Mouse (Mus musculus) liver, adult (tissue): Measurements from ENCODE around the gene 2310011J03Rik.

Experiments used
- GATA4 ChIP-seq: IDR thresholded peaks from 2 replicates; pipeline ENCODE4 v1.6.1; 2014; ENCODE audit warnings: mild to moderate bottlenecking, low read length; ENCODE audit not compliant: insufficient replicate concordance

2310011J03Rik gene

DNA sequence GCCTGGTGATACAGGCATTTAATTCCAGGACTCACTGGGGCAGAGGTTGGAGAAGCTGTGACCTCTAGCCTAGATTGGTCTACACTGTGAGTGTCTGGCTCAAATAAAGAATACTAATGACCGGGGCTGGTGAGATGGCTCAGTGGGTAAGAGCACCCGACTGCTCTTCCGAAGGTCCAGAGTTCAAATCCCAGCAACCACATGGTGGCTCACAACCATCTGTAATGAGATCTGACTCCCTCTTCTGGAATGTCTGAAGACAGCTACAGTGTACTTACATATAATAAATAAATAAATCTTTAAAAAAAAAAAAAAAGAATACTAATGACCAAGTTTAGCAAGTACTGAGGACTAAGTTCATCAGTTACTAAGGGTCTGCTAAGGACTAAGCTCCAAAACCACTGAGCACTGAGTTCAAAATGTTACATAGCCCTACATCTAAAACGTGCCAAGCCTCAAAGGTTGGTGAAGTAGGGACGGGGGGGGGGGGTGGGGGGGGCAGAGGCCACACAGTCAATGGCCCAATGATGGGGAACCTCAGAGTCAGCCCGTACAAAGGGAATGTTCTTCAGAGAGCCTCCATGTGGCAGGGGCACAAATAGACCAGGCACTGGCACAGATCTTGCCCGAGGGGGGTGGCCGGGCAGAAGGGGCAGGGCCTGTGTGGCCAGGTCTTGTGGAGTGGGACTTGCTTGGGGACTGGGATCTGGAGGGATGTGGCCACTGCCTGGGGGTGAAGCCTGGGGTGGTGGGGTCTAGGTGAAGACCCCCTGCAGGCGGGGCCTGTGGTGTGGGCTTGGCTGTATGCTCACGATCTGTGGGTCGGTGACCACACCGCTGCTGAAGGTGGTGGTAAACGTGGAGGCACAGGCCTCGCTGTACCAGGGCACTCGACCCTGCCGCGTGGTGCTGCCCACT, 4.0 kb upstream of the 2310011J03Rik start:
- no peak for TF ChIP-seq GATA4

DNA sequence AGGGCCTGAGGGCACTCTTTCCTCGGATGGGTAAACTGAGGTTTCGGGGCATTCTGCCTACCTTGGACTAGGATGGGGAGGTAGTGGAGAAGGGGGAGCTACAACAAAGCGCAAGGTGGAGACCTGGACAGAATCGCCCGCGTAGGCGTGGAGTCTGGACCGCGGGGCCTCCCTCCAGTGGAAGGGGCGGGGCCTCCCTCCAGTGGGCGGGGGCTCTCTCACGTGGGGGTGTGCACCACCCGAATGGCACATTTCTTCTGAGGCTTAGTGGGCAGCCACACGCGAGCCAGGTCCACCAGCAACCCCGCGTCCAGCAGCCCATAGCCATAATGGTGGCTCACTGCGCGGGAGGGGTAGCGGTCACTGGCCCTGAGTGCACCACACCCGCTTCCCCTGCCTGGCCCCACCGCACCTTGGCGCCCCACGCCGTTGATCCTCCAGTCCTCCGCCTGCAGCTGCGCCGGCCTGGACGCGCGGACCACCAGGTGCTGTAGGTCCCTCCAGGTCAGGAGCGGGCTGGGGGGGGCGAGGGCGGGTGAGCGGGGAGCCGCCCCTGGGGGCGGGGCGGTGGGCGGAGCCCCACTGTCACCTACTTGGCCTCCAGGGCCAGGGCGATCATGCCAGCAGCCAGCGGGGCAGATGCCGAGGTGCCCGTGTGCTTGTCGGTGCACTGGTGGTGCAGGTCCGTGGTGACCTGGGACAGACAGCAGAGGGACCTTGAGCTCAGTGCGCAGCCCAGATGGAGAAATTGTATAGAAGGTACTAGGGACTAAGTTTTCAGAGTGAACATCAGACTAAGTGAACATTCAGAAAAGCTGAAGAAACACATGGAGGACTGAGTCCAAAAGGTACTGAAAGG, 3.2 kb upstream of the 2310011J03Rik start:
- TF ChIP-seq GATA4 = no peak

DNA sequence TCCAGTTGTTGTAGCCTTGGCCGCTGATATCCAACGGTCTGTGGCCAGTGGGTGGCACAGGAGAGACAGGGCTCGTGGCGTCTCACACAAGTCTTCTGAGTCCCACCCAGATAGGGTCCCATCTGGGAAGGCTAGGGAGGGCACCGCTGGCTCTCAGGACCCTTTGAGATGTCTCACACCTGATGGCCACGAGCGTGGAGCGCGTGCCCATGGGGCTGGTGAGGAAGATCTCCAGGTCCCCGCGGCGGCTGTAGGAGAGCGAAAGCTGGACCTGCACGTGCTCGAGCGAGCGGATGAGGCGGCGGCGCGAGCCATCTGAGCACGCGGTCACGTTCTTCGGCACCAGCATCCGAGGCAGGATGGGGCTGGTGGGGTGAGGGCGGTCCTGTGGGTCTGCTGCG, 2.5 kb upstream of the 2310011J03Rik start:
- TF ChIP-seq GATA4 = no peak

DNA sequence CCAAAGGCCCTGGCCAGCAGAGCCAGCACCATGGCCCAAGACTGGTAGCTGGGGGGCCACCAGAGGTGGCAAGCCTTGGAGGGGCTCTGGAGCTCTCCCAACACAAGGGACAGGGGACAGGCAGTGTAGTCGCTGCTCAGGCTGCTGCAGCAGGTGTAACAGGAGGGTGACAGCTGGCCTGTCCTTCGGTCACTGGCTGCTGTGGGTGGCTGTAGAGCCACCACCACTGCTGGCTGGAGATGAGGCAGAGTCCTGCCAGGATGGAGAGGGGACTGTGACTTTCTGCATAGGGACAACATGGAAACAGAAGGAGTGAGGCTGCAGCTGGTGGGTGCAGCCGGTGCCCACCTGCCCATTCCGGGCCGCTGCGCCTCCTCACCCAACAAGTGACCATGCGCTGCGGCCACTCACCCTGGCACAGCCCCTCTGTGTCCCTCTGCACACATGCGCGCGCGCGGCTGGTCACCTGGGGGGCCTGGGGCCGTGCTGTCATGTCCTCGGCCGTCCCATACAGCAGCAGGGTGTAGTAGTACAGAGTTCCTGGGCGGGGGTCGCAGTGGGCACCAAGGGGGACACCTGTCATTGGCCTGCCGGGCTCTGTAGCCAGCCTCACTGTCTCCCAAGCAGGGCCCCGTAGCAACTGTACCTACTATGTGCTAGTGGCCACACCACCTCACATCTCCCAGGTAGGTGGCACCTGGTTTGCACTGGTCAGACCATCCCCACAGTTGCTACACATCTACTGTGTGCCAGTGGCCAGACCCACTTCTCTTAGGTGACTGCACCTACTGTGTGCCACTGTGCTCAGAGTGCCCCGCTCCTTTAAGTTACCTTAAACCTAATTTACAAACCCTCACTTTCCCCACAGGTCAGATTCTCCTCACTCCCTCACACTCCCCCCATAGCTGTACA, 1.6 kb upstream of the 2310011J03Rik start:
- TF ChIP-seq GATA4 = no peak

DNA sequence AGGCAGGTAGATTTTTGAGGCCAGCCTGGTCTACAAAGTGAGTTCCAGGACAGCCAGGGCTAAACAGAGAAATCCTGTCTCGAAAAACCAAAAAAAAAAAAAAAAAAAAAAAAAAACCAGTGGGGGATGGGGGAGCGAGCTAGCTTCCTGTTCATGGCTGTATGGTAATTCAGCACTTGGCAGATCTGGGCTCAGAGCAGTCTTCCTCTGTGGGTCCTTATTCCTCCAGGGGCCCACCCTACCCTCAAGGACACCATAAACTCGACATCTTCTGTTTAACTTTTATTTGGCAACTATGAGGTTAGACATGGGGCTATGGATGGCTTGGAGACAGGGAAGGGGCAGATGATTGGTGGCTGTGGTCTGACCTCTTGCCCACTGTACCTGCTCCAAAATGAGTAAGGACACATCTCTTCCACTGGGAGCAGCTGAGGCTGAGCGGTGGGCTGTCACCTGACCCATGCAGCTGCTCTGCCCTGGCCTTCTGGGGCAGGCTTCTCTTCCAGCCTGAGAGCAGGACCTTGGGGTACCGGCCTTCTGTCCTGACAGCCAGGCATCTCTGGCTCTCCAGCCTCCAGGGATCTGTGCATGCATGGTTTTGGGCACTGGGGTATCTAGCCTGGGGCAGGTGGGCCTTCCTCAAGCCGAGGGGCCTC, 805 bp upstream of the 2310011J03Rik start:
- no peak for TF ChIP-seq GATA4

DNA sequence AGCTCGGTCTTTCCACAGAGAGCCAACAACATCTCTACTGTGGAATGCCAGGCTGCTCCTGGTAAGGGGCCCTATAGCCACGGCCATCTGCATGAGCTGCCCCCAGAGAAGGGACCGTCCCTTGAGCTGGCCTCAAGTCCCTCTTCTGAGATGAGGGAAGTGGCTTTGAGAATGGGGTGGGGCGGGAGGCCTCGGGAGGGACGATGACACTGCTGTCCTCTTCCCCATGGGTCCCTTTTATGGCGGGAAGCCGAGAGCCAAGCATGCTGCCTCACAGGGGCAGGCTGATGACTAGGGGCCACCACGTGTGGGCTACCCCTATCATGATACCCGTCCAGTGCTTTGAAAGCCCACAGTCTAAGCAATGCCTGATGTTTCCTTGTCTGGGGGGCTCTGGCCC, 3.3 kb downstream of the 2310011J03Rik start:
- TF ChIP-seq GATA4 = no peak

DNA sequence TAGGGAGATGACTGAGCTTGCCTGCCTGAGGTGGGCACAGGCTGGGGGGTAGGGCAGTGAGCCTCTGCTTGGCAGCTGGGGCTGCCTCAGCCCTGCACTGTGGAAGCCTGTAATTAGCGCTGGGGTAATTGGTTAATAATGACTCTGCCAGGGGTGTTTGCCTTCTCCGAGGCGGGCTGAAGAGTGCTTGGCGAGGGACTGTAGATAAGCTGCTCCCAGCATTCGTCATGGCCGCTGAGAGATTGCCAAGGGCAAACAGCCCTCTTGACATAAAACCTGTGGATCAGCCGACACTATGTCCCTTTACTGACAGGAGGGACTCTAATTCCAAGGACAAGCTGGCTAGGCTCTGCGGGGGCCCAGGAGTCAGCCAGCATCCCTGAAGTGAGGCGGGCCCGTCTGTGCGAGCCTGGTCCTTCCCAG, 4.0 kb downstream of the 2310011J03Rik start:
- TF ChIP-seq GATA4 = no peak

DNA sequence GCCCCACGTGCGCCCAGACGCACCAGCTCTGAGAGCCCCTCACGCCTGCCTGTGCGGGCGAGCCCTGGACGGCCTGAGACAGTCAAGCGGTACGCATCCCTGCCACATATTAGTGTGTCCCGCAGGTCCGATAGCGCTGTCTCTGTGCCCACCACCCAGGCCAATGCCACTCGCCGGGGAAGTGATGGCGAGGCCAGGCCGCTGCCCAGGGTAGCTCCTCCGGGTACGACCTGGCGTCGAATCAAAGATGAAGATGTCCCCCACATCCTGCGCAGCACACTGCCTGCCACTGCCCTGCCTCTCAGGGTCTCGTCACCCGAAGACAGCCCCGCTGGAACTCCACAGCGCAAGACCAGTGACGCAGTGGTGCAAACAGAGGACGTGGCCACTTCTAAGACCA, 5.0 kb downstream of the 2310011J03Rik start:
- TF ChIP-seq GATA4 = no peak

DNA sequence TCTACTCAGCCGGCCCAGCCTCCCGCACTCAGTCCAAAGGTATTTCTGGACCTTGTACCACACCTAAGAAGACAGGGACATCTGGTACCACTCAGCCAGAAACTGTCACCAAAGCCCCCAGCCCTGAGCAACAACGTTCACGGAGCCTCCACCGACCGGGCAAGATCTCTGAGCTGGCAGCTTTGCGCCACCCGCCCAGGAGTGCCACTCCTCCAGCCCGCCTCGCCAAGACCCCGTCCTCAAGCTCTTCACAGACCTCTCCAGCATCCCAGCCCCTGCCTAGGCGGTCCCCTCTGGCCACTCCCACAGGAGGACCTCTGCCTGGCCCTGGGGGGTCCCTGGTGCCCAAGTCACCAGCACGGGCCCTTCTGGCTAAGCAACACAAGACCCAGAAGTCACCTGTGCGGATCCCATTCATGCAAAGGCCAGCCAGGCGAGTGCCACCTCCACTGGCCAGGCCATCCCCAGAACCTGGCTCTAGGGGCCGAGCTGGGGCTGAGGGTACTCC, 5.8 kb downstream of the 2310011J03Rik start:
- no peak for TF ChIP-seq GATA4

DNA sequence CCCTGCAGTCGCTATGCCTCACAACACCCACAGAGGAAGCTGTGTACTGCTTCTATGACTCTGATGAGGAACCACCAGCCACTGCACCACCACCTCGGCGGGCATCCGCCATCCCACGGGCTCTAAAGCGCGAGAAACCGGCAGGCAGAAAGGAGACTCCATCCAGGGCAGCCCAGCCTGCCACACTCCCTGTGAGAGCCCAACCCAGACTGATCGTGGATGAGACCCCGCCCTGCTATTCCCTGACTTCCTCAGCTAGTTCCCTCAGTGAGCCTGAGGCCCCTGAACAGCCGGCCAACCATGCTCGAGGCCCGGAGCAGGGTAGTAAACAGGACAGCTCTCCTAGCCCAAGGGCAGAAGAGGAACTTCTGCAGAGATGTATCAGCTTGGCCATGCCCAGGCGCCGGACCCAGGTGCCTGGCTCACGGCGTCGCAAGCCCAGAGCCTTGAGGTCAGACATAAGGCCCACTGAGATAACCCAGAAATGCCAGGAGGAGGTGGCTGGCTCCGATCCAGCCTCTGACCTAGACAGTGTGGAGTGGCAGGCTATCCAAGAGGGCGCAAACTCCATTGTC, 6.6 kb downstream of the 2310011J03Rik start:
- TF ChIP-seq GATA4 = no peak

DNA sequence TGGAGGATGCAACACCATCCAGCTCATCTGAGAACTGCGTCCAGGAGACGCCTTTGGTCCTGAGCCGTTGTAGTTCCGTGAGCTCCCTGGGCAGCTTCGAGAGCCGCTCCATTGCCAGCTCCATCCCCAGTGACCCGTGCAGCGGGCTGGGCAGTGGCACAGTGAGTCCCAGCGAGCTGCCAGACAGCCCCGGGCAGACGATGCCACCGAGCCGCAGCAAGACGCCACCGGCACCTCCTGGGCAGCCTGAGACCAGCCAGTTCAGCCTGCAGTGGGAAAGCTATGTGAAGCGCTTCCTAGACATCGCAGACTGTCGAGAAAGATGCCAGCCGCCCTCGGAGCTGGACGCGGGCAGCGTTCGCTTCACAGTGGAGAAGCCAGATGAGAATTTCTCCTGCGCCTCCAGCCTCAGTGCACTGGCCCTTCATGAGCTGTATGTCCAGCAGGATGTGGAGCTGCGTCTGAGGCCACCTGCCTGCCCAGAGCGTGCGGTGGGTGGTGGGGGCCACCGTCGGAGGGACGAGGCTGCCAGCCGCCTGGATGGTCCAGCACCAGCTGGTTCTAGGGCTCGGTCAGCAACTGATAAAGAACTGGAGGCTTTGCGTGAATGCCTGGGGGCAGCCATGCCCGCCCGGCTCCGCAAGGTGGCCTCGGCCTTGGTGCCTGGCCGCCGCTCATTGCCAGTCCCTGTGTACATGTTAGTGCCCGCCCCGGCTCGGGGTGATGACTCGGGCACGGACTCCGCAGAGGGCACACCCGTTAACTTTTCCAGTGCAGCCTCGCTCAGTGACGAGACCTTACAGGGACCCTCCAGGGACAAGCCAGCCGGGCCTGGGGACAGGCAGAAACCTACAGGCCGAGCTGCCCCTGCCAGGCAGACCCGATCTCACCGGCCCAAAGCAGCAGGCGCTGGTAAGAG, 7.5 kb downstream of the 2310011J03Rik start:
- no peak for TF ChIP-seq GATA4

DNA sequence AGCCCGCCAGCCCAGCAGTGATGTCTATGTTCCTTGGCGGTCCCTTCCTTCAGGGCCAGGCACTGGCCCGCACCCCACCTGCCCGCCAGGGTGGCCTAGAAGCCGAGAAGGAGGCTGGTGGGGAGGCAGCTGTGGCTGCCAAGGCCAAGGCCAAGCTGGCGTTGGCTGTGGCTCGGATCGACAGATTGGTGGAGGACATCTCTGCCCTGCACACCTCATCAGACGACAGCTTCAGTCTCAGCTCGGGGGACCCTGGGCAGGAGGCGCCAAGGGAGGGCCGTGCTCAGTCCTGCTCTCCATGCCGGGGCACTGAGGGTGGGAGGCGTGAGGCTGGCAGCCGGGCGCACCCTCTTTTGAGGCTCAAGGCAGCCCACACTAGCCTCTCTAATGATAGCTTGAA, 8.8 kb downstream of the 2310011J03Rik start:
- no peak for TF ChIP-seq GATA4

DNA sequence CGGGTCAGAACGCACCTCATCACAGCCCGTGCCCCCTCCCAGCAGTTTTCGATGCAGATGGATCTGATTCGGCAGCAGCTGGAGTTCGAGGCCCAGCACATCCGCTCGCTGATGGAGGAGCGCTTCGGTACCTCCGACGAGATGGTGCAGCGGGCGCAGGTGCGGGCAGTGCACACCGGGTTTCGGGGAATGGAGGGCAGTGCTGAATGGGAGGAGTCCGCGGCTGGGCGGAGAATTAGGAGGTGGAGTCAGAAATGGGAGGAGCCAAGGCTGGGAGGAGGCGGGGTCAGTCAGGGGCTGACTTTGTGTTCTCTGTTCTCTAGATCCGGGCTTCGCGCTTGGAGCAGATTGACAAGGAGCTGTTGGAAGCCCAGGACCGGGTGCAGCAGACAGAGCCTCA, 15.5 kb downstream of the 2310011J03Rik start:
- TF ChIP-seq GATA4 = no peak
